Mouse (Mus musculus) small intestine, adult 2 months (tissue): ENCODE results near the gene Hist1h2bc.

Experiments used
- CTCF ChIP-seq: fragments of 200-500 bp; IDR thresholded peaks from 2 replicates; pipeline ENCODE4 v1.5.1; 2012; ENCODE audit warnings: low read depth, mild to moderate bottlenecking, control low read depth, inconsistent platforms, low read length, moderate library complexity, mixed read lengths; ENCODE audit not compliant: insufficient replicate concordance, insufficient read length; ENCODE audit errors: extremely low read depth
- POLR2A ChIP-seq: fragments of 200-500 bp; IDR thresholded peaks from 2 replicates; pipeline ENCODE4 v1.6.1; 2012; ENCODE audit warnings: low read depth, mild to moderate bottlenecking, control low read depth, inconsistent platforms, low read length, moderate library complexity

DNA sequence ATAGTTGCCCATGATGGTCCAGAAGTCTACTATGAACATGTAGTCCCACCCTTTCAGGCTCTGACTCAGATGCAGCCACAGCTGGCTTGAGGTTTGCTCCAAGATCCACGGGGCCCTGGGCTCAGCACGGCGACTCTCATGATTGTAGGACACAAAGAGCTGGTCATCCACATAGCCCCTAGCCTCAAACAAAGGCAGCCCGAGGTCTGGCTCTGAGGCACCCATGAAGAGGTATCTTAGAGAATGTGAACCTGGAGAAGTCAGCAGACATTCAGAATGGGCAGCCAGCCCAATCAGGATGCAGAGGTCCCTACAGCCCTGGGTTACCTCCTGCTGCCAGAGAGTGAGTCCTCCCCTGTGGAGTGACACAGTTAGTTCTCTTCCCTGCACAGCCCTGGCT is 24.0 kb downstream of the Hist1h2bc start:
- TF ChIP-seq POLR2A, result no peak
- no peak for TF ChIP-seq CTCF
